Mouse (Mus musculus): ENCODE results near the gene Cemip. TPM values are rescaled to one million over a fixed set of nuclear protein-coding genes. Genes with fewer than 3 reads are reported as not detected.

Cemip gene
- total and polyA plus RNA-seq, 2 experiments from 2014 or later: 0.34 to 4.4 TPM

DNA sequence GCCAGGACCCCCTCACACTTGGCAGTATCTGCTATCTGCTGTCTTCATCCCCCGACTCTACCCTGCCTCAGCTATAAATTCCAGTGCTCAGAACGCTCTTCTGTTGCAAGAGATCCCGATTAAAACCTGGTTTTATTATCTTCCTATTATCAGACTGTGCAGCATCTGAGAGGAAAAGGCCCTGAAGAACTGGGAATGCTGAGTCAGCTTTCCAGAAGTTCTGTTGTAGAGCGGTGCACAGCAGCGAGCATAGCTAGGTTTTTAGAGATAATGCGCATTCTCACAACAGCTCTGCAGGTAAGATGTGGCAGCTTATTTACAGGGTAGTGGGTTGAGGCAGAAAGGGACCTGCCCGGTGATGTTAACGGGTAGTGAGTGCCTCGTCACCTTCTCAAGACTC, 172.3 kb downstream of the Cemip start:
- no peak for DNase-seq
- WGBS: 81% methylated on average over 9 of the region's 9 CpGs
- Histone ChIP-seq H3K9me3 (ENCODE audit: low read length) (no peaks in the 10 kb centered on the region), H3K4me2 (ENCODE audit: low read depth) (no peak overlapping the region), H3K27me3 (ENCODE audit: insufficient read depth, low read length) (no peaks in the 10 kb centered on the region), H3K27ac (ENCODE audit: low read depth, low read length) (no peak overlapping the region), H3K36me3 (ENCODE audit: insufficient read depth) (no peaks in the 10 kb centered on the region), H3K4me3 (ENCODE audit: low read depth, low read length) (no peak overlapping the region), H3K9ac (no peak overlapping the region), H3K4me1 (ENCODE audit: insufficient read depth) (no peaks in the 10 kb centered on the region)
- no peak for ATAC-seq
- TF ChIP-seq CTCF (IDR thresholded peaks at IDR 0.05; ENCODE audit: low read depth): no peak

DNA sequence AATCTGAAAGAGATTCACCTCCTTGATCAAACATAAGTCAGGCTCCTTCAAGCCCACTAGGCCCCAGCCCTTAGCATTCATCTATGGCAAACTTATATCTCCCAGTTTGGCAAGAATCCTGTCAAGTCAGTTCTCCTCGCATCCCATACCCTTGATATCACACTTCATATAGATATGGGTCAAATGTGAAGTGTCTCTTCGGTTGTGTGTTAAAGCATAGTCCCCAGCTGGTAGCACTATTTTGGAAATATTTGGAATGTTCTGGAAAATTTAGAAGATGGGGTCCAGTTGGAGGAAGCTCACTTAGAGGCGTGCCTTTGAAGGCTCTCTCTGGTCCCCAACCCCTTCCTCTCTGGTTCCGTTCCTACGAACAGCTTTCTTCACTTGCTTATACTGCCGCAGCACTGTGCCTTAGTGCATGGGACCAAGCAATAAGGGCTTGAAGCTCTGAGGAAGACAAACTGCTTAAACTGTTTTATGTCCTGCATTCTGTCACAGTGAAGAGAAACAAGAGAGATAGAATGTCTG, 172.8 kb downstream of the Cemip start:
- ATAC-seq (no peak), DNase-seq (no peak)
- Histone ChIP-seq H3K36me3 (ENCODE audit: insufficient read depth) (no peaks in the 10 kb centered on the region), H3K4me1 (ENCODE audit: insufficient read depth) (no peaks in the 10 kb centered on the region), H3K27ac (ENCODE audit: low read depth, low read length) (no peak overlapping the region), H3K27me3 (ENCODE audit: insufficient read depth, low read length) (no peaks in the 10 kb centered on the region), H3K9me3 (ENCODE audit: low read length) (no peaks in the 10 kb centered on the region), H3K4me3 (ENCODE audit: low read depth, low read length) (no peak overlapping the region), H3K4me2 (ENCODE audit: low read depth) (no peak overlapping the region), H3K9ac (no peak overlapping the region)
- 88% methylated on average over 6 of the region's 6 CpGs for WGBS
- TF ChIP-seq CTCF (IDR thresholded peaks at IDR 0.05; ENCODE audit: low read depth): no peak

DNA sequence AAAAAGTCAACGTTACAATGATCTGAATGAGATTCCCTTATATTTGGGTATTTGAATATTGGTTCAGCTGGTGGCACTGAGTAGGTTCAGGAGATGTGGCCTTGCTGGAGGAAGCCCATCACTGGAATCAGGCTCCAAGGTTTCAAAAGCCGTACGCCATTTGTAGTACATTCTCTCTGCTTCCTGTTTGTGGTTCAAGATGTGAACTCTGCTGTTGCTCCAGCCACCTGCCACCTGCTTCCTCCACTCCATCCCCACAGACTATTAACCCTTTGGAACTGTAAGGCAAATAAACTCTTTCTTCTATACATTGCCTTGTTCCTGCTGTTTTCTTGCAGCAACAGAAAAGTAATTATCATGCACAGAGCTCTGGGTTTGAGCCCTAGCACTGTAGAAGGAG, 174.4 kb downstream of the Cemip start:
- ATAC-seq (no peak), DNase-seq (no peak)
- Histone ChIP-seq H3K27ac (ENCODE audit: low read depth, low read length) (no peak overlapping the region), H3K4me1 (ENCODE audit: insufficient read depth) (no peaks in the 10 kb centered on the region), H3K36me3 (ENCODE audit: insufficient read depth) (no peaks in the 10 kb centered on the region), H3K27me3 (ENCODE audit: insufficient read depth, low read length) (no peaks in the 10 kb centered on the region), H3K9ac (no peak overlapping the region), H3K4me3 (ENCODE audit: low read depth, low read length) (no peak overlapping the region), H3K9me3 (ENCODE audit: low read length) (no peaks in the 10 kb centered on the region), H3K4me2 (ENCODE audit: low read depth) (no peak overlapping the region)
- WGBS: 86% methylated on average over 3 of the region's 3 CpGs
- TF ChIP-seq CTCF (IDR thresholded peaks at IDR 0.05; ENCODE audit: low read depth): no peak

DNA sequence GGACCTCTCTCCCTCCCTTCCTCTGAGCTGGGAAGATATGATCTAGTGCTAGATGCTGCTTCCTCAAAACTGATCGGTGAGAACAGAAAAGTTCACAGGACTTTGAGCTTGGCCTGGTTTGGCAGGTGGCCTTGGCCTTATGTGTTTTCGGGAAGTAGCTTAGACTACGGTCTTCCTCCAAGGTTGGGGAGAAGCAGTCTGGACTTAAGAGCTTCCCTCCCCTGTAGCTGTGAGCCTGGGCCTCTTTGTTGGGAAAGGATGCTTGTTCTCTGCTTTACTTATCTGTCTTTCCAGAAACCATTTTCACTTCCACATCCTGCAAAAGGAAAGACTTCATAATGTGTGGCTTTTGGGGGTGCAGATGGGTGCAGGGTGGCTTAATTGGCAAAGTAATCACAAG, 181.5 kb downstream of the Cemip start:
- Histone ChIP-seq H3K27me3 (ENCODE audit: insufficient read depth, low read length) (no peaks in the 10 kb centered on the region), H3K27ac (ENCODE audit: low read depth, low read length) (no peak overlapping the region), H3K4me1 (ENCODE audit: insufficient read depth) (no peaks in the 10 kb centered on the region), H3K4me3 (ENCODE audit: low read depth, low read length) (no peak overlapping the region), H3K4me2 (ENCODE audit: low read depth) (no peak overlapping the region), H3K9ac (no peak overlapping the region), H3K9me3 (ENCODE audit: low read length) (no peaks in the 10 kb centered on the region), H3K36me3 (ENCODE audit: insufficient read depth) (peaks cover 12% of the 10 kb centered on the region; the same call in 1 of the 2 replicates)
- no peak for TF ChIP-seq CTCF (IDR thresholded peaks at IDR 0.05; ENCODE audit: low read depth)
- DNase-seq (no peak), ATAC-seq (no peak)
- WGBS: 96% methylated on average over 3 of the region's 3 CpGs

DNA sequence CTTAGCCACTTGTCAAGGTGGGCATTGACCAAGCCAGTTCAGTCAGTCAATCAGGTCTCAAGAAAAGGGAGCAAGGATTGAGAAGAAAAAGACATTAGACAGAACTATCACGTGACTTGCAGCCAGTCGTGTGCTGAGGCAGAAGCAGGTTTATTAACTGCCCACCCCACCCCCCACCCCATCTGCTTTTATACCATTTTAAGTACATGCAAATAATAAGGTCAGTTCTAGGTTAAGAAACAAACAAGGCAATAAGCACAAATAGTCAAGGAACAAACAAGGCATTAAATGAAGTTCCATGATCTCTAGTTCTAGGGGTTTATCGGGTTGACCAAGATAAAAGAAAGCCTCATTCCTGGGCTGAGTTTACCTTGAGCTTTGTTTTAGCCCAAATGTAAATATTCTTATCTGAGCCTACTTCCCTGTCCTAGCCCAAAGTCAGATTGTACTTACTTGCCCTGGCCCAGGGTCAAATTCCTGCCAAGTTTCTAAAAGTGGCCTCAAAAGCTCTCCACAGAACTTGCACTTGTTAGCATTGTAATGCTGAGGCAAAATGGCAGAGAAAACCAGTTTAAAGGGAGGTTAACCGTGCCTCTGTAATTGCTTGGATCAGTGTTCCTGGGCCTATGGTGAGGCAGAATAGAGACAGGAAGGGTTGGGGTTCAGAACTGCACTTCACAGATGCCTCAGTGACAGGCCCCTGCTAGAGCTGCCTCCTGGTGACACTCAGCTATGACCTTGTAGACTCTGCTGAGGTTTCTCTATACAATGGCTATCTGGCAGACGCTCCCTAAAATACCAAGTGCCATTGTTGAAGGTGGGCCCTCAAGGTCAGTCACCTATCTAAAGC, 183.8 kb downstream of the Cemip start:
- Histone ChIP-seq H3K27ac (ENCODE audit: low read depth, low read length) (no peak overlapping the region), H3K4me3 (ENCODE audit: low read depth, low read length) (no peak overlapping the region), H3K27me3 (ENCODE audit: insufficient read depth, low read length) (no peaks in the 10 kb centered on the region), H3K9ac (no peak overlapping the region), H3K36me3 (ENCODE audit: insufficient read depth) (peaks cover 35% of the 10 kb centered on the region), H3K9me3 (ENCODE audit: low read length) (no peaks in the 10 kb centered on the region), H3K4me2 (ENCODE audit: low read depth) (no peak overlapping the region), H3K4me1 (ENCODE audit: insufficient read depth) (no peaks in the 10 kb centered on the region)
- ATAC-seq (no peak), DNase-seq (no peak)
- 79% methylated on average over 5 of the region's 5 CpGs for WGBS
- no peak for TF ChIP-seq CTCF (IDR thresholded peaks at IDR 0.05; ENCODE audit: low read depth)

DNA sequence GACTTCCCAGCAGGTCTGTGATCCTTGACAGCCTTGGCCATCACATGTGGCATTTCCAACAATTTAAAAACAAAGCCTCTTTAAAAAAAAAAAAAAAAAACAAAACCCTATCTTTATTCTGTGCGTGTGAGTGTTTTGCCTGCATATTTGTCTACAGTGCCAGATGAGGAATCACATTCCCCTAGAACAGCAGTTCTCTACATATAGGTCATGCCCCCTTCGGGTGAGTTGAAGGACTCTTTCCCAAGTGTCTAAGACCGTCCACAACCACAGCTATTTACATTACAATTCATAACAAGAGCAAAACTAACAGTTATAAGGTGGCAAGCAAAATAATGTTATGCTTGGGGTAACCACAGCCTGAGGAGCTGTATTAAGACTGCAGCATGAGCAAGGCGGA, 184.9 kb downstream of the Cemip start:
- Histone ChIP-seq H3K27me3 (ENCODE audit: insufficient read depth, low read length) (no peaks in the 10 kb centered on the region), H3K9me3 (ENCODE audit: low read length) (no peaks in the 10 kb centered on the region), H3K4me2 (ENCODE audit: low read depth) (no peak overlapping the region), H3K27ac (ENCODE audit: low read depth, low read length) (no peak overlapping the region), H3K4me3 (ENCODE audit: low read depth, low read length) (no peak overlapping the region), H3K36me3 (ENCODE audit: insufficient read depth) (peaks cover 42% of the 10 kb centered on the region), H3K4me1 (ENCODE audit: insufficient read depth) (no peaks in the 10 kb centered on the region), H3K9ac (no peak overlapping the region)
- no peak for DNase-seq
- WGBS: 89% methylated on average over 4 of the region's 4 CpGs
- ATAC-seq: no peak
- no peak for TF ChIP-seq CTCF (IDR thresholded peaks at IDR 0.05; ENCODE audit: low read depth)

DNA sequence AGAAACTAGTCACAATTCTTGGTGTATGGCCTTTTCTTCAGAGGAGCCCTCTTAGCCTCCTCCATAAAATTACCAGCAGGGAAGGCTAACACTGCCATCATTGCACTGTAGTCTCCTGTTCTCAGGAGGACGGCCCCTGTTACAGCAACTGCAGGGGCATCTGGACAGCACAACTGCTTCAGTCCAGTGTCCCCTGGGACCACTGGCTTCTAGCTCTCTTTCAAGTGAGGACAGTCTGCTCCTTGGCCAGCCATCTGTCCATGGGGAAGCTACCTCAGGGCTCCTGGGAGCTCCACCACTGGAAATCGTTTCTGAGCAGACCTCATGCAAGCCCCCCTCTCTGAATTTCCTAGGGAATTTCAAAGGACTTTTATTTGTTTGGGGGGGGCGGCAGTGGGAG, 185.8 kb downstream of the Cemip start:
- H3K36me3 ChIP-seq (ENCODE audit: insufficient read depth): peaks cover 49% of the 10 kb centered on the region
- no peak overlapping the region for H3K27ac ChIP-seq (ENCODE audit: low read depth, low read length)
- 86% methylated on average over 3 of the region's 3 CpGs for WGBS

More for the DNA sequence above, 185.8 kb downstream of the Cemip start:
- DNase-seq (no peak), ATAC-seq (no peak)
- no peaks in the 10 kb centered on the region for H3K27me3 ChIP-seq (ENCODE audit: insufficient read depth, low read length)
- TF ChIP-seq CTCF (IDR thresholded peaks at IDR 0.05; ENCODE audit: low read depth): no peak
- no peak overlapping the region for H3K4me3 ChIP-seq (ENCODE audit: low read depth, low read length)
- no peak overlapping the region for H3K4me2 ChIP-seq (ENCODE audit: low read depth)
- H3K4me1 ChIP-seq (ENCODE audit: insufficient read depth): no peaks in the 10 kb centered on the region
- H3K9me3 ChIP-seq (ENCODE audit: low read length): no peaks in the 10 kb centered on the region
- H3K9ac ChIP-seq: no peak overlapping the region

Data from forebrain, postnatal 0 days (tissue).